Mouse (Mus musculus) liver, embryonic 15.5 days (tissue): Measurements from ENCODE around the gene Nrf1. TPM values are rescaled to one million over a fixed set of nuclear protein-coding genes. Genes with fewer than 3 reads are reported as not detected.

Source experiments
- microRNA counts: library from miRNA; unstranded; fragments of <30 nt; microRNA quantifications from one replicate; lab custom pipeline; 2016
- microRNA-seq: library from miRNA; unstranded; fragments of <30 nt; microRNA quantifications from one replicate; pipeline ENCODE4, GENCODE M21; 2016
- polyA plus RNA-seq: library from polyadenylated mRNA; unstranded; fragments of >200 nt; fragmentation: Nextera tagmentation; extraction: Ambion mirVana; gene quantifications from 2 replicates; pipeline ENCODE4 v1.2.1, GENCODE M21; 2015

Nrf1 gene
- polyA plus RNA-seq, 1 experiment from 2014 or later = 39.0 TPM

MicroRNA genes within 50 kb of the gene (microRNA counts, 519-probe panel; counts per million panel counts)
- microRNA mmu-miR-182 (lab: Ali Mortazavi, UCI) = not detected
- 779 counts per million, percentile 1 among the panel's probes with 10 or more counts for microRNA mmu-miR-183 (lab: Ali Mortazavi, UCI)
- microRNA mmu-miR-96 (lab: Ali Mortazavi, UCI) = 2,697 counts per million, percentile 52 among the panel's probes with 10 or more counts

Small RNA genes lying within 50 kb of the gene (microRNA-seq; reads per million reads assigned to microRNA genes)
- 474 reads per million, percentile 69 among the genes with 10 or more reads in this experiment for gene Mir182
- 411 reads per million, percentile 68 among the genes with 10 or more reads in this experiment for gene Mir183
- gene Mir96 = 178 reads per million, percentile 59 among the genes with 10 or more reads in this experiment

Other genes with a start within 250 kb of the Nrf1 start
- gene Strip2, start 131.0 kb upstream of the Nrf1 start, polyA plus RNA-seq = 0.21 and 0.38 TPM in 2 replicates